Mouse (Mus musculus) small intestine, adult 2 months (tissue): ENCODE measurements at regions not wholly inside any gene's neighbourhood (a gene's known extent, or its start where the extent isn't known, plus 50 kb on each side); places are given as distances from the start of the nearest gene placed in this dataset.

ENCODE experiments used
- CTCF ChIP-seq: fragments of 200-500 bp; IDR thresholded peaks from 2 replicates; pipeline ENCODE4 v1.5.1; 2012; ENCODE audit warnings: low read depth, mild to moderate bottlenecking, control low read depth, inconsistent platforms, low read length, moderate library complexity, mixed read lengths; ENCODE audit not compliant: insufficient replicate concordance, insufficient read length; ENCODE audit errors: extremely low read depth
- POLR2A ChIP-seq: fragments of 200-500 bp; IDR thresholded peaks from 2 replicates; pipeline ENCODE4 v1.6.1; 2012; ENCODE audit warnings: low read depth, mild to moderate bottlenecking, control low read depth, inconsistent platforms, low read length, moderate library complexity

GRCm38 (mm10) chr13:83719635-83720291 lies 215.9 kb downstream of the Mef2c start:
- TF ChIP-seq CTCF: no peak
- no peak for TF ChIP-seq POLR2A
